Mouse (Mus musculus) heart, adult 9 months (tissue): ENCODE results near the gene Slc7a5.

Experiments
- DNase-seq, 2 experiments: peaks; one replicate each; pipeline ENCODE4 v3.0.0; 2022; ENCODE audit warnings: low spot score in 2 of 2

The Slc7a5 gene

GRCm38 (mm10) chr8:121907587-121908248 lies at the start of gene Slc7a5:
Gene Slc7a5, minus strand, starts transcription at chr8:121907694.
- peak; percentile 94 to 95 for DNase-seq

DNA sequence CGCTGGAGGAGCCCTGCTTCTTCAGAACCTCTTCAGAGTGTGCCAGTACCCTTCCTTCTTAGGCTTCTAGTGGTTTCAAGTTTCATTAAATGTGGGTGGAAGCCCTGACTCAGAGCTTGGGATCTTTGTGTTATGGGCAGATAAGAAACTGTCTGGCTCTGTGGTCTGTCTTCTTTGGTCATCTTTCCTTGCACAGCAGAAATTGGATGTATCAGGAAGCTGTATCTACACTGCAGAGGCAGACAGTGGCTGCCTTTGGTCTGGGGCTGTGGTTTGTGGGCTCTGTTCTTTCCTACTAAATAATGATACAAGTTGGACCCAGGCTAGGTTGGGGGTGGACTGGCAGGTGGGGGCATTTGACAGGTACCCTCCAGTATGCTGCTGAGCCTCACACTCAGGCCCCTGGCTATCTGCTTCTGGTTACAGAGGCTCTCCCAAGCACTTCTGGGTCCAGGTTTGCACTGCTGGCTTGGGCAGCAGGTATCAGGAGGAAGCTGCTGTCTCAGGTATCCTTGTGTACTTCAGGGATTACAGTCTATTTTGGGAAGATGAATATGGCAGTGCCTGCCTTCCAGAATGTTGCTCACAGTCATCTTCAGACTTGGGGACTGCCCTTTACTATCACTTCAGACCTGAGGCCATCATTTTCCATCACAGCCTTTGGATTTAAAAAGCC lies 48.5 kb upstream of the Slc7a5 start:
- no peak for DNase-seq

- DNase-seq: no peak
These were observed 47.6 kb upstream of the Slc7a5 start for GRCm38 (mm10) chr8:121954981-121955555.

- DNase-seq: no peak
These were observed 46.5 kb upstream of the Slc7a5 start for GRCm38 (mm10) chr8:121953821-121954545.

DNA sequence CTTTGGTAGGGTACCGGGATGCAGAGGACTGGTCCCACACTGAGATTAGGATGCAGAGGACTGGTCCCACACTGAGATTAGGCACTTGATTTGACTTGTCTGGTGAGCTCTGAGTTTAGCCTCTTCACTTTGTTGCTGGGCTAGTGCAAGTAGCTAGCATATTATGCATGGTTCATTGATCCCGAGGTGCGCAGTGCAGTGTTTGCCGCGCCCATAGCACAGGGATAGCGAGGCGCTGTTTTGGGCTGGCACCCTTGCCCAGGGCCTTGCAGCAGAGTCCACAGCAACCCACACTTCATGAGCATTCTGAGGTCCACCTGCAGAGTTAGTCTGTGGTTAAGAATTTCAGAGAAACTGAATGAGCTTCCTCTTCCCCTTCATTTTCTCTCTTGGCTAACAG lies 45.3 kb upstream of the Slc7a5 start:
- no peak for DNase-seq

DNA sequence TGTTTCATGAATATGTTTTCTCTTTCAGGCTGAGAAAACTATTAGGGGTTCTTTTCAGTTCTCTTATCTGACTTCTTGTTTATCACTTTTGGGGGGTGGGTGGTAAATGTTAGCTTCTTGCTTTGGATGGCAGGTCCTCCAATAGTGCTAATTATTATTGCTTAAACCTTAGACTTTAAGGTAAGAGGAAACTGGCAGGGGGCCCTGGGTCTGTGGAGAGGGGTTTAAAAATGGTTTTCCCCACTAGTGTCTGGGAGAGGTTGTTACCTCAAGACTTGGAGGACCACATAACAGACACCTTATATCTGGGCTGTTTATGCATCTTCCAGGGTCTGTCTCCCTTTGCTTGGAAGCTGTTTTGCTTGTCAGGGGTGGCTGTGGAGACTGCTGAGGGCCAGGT lies 44.6 kb upstream of the Slc7a5 start:
- DNase-seq: no peak

DNA sequence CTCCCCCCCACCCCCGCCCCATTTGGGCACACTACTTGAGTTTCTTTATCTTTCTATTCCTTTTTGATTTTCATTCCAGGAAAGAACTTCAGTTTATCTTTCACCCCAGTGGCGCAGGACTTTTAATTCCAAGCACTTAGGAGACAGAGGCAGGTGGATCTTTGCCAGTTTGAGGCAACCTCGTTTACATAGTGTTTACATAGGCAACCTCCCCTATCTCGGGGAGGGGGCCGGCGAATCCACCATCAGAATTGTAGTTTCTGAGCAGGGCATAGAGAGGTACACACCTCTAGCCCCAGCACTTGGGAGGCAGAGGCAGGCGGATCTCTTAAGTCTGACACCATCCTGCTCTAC lies 44.1 kb upstream of the Slc7a5 start:
- no peak for DNase-seq

DNA sequence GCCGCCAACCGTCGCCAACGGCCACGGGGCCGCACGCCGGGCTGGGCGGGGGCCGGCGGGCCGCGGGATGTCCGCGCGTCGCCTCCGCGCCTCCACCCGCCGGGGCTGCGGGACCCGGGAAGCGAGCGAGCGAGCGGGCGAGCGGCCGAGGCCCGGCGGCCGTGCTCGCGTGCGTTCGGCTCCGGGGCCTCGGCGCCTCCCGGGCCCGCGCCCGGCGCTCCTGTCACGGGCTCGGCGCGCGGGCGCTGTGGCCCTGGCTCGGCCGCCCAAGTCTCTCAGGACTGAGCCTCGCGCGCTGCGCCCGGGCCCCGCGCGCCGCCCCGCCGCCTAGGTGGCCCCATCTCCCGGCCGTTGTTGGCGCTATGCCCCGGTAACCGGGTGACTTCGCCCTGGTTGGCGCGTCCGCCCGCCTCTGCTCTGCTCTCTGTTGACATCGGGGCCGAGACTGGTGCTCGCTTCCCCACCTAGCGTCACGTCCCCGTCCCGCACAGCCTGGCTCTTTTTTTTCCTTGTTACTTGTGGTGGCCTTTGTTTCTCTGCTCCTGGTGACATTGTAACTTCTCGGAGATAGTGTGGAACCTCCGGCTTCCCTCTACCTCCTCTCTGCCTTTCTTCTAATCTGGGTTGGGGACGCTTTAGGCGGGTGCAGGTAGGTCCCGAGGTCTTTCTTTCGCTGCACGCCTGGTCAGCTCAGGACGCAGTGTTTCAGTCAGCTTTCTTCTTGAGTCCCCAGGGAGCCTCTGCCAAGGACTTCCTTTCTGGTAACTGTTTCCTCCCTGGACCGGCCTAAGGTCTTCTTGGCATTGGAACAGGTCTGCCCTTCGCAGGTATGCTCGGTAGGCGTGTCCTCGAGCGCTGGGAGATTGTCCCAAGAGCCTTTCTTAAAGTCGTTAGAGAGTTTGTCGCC lies 43.5 kb upstream of the Slc7a5 start:
- DNase-seq: peak; percentile 69 to 73

GRCm38 (mm10) chr8:121949941-121950748 lies 42.7 kb upstream of the Slc7a5 start:
- peak; percentile 97 to 99 for DNase-seq

- no peak for DNase-seq
These were observed 41.8 kb upstream of the Slc7a5 start, which contains the start of gene Banp for GRCm38 (mm10) chr8:121949222-121949800. Gene Banp, plus strand, starts transcription at chr8:121949750.

GRCm38 (mm10) chr8:121948321-121949145 lies 41.0 kb upstream of the Slc7a5 start:
- DNase-seq: no peak

- peak; percentile 91 to 93 for DNase-seq
These were observed 40.3 kb upstream of the Slc7a5 start for GRCm38 (mm10) chr8:121947753-121948141.

DNA sequence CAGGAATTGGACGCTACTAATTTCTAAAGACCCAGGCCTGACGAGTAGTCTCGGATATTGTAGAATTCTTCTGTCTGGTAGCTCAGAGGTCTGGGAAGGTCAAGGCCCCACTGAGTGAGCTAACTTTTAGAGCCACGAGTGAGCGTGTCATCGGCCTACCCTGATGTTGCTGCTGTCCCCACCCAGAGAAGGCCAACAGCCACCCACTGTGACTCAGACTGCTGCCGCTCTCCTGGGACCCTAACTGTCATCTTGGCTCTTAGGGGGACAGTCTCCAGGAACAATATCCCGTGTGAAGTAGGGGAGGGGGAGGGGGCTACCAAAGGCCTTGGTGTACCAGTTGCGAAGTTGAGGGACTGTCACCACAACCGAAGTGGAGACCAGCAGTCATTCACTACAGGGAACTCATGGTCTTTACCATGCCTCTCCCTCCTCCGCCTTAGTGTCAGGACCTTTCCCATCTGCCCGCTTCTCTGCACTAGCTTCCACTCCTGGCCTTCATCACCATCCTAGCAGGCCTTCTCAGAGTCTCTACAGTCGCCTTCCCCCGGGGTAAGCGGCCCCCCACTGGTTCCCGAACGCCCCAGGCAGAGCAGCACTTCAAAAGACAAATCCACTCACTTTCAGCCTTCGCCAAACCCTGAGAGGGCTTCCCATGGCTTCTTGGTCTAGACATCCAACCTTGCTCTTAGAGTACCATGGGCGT lies 39.7 kb upstream of the Slc7a5 start:
- DNase-seq: no peak

GRCm38 (mm10) chr8:121946351-121946750 lies 38.9 kb upstream of the Slc7a5 start:
- no peak for DNase-seq

DNA sequence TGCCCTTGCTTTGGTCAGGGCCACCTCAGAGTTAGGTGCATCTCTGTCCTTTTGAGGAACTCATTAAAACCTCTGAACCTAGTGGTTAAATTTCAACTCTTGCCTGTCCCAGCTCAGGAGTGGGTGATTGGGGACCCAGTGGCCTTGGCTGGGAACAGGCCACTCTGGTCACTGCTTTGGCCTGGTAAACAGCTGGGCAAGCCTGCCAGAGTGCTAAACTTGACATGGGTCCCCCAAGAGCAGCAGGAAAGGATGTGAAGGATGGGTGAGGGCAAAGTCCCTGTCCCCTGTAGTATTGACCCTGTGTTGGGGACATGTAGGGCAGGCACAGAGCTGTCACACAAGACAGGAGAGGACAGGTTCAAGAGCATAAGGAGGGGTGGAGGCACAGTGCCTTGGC lies 37.3 kb upstream of the Slc7a5 start, which contains the start of gene Car5a:
Car5a (minus strand) TSS at position 74 of the 400 bp plus-strand sequence.
- no peak for DNase-seq

DNA sequence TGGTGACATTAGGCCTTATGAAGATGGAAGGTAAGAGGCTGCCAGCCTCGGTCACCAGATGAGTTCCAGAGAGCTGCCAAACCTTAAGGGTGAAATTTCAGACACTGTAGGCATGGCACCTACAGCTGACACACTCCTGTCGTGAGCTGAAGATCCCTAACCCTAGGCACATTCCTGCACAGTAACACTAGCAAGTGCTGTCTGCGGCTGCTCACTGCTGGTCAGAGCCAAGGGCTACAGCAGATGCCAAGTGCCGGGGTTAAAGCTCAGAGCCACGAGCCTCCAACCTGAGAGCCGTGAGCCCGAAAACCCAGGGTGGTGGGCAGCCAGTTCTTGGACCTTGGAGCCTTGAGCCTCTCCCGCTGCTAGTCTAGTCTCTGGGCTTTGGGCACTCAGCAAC lies 36.2 kb upstream of the Slc7a5 start:
- no peak for DNase-seq

- peak in 1 of 2 experiments; percentile 62 for DNase-seq
These were observed 35.6 kb upstream of the Slc7a5 start for GRCm38 (mm10) chr8:121943057-121943540.

DNA sequence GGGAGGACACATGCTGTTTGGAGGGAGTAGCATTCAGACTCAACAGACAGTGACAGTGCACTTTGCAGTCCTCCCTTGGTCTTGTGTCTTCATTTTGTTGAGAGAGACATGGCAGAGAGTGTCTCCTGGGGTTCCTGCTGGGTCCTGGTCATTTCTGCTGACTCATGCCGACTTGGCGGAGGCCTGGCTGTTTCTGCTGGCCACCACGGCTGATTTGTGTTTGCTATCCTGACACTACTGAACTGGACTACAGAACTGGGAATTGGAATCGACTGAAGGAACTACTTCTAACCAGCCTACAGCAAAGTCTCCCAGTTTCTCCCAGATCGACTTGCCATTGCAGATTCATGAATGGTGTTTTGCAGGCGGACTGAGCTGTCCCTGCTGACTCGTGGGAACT lies 31.2 kb upstream of the Slc7a5 start:
- no peak for DNase-seq
